Mouse (Mus musculus) cortical plate, adult 2 months (tissue): ENCODE data around the gene Ppt1.

Experiments used
- CTCF ChIP-seq: fragments of 200-500 bp; IDR thresholded peaks from 2 replicates; pipeline ENCODE4 v1.5.1; 2011; ENCODE audit warnings: mild to moderate bottlenecking, control low read depth, low read length; ENCODE audit not compliant: insufficient read depth; ENCODE audit errors: extremely low read depth
- POLR2A ChIP-seq: fragments of 200-500 bp; IDR thresholded peaks from 2 replicates; pipeline ENCODE4 v1.6.1; 2011; ENCODE audit warnings: mild to moderate bottlenecking, low read length, control low read depth; ENCODE audit not compliant: insufficient read depth; ENCODE audit errors: extremely low read depth

DNA sequence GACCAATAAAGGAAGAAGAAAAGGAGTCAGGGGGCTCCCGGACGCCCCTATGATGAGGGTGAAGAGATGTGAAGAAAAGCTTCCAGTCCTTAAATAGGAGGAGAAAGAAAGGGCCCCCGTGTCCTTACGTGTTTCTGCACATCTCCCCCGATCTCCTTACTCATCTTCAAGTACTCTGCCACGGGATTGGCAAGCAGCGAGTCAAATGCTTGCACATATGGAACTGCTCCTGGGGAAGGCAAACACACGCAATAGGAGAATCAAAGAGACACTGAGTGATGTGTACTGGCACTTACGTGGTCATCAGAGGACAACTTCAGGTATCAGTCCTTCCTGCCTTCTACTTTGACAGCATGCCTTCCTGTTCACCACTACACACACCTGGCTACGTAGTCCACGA lies 35.2 kb downstream of the Ppt1 start:
- TF ChIP-seq POLR2A (no peak), CTCF (no peak)
